Mouse (Mus musculus) heart, embryonic 12.5 days (tissue): ENCODE results near the gene Cux1. TPM values are rescaled to one million over a fixed set of nuclear protein-coding genes. Genes with fewer than 3 reads are reported as not detected.

ENCODE experiments used
- ATAC-seq: fragments of 200-750 bp; cut with Nextera tagmentation; 2 replicates; pipeline ENCODE4 v1.8.0; 2017; ENCODE audit warnings: moderate TSS enrichment, moderate library complexity; ENCODE audit not compliant: insufficient number of reproducible peaks, low FRiP score
- H3K27ac ChIP-seq: fragments of 300-500 bp; sonication (generic); 2 replicates; pipeline ENCODE4 v1.5.1; 2016; ENCODE audit warnings: mild to moderate bottlenecking, moderate library complexity; ENCODE audit not compliant: poor library complexity, severe bottlenecking
- H3K27me3 ChIP-seq: fragments of 300-500 bp; sonication (generic); replicated peaks from 2 replicates; pipeline ENCODE4 v1.6.1; 2016; ENCODE audit warnings: mild to moderate bottlenecking, moderate library complexity
- H3K36me3 ChIP-seq: fragments of 300-500 bp; sonication (generic); 2 replicates; pipeline ENCODE4 v1.6.1; 2016; ENCODE audit warnings: mild to moderate bottlenecking, moderate library complexity
- H3K4me1 ChIP-seq: fragments of 300-500 bp; sonication (generic); replicated peaks from 2 replicates; pipeline ENCODE4 v1.6.1; 2016; ENCODE audit warnings: mild to moderate bottlenecking
- H3K4me2 ChIP-seq: fragments of 300-500 bp; sonication (generic); 2 replicates; pipeline ENCODE4 v1.6.1; 2016; ENCODE audit warnings: mild to moderate bottlenecking, moderate library complexity
- H3K4me3 ChIP-seq: fragments of 300-500 bp; sonication (generic); 2 replicates; pipeline ENCODE4 v1.5.1; 2016; ENCODE audit warnings: mild to moderate bottlenecking
- H3K9ac ChIP-seq: fragments of 300-500 bp; sonication (generic); 2 replicates; pipeline ENCODE4 v1.6.1; 2016; ENCODE audit warnings: mild to moderate bottlenecking, moderate library complexity
- H3K9me3 ChIP-seq: fragments of 300-500 bp; sonication (generic); replicated peaks from 2 replicates; pipeline ENCODE4 v1.6.1; 2016; ENCODE audit warnings: mild to moderate bottlenecking, moderate library complexity
- WGBS: fragments of 180-500 bp; shearing (Covaris S2); methylation state at CpG from one replicate; pipeline ENCODE4 v1.1.7; 2016; 5-methylcytosine and 5-hydroxymethylcytosine counted together
- polyA plus RNA-seq: library from polyadenylated mRNA; unstranded; fragments of >200 nt; fragmentation: Nextera tagmentation; extraction: Ambion mirVana; gene quantifications from 2 replicates; pipeline ENCODE4 v1.2.1, GENCODE M21; 2016

Cux1 gene
- 81.0 and 85.4 TPM in 2 replicates for polyA plus RNA-seq

DNA sequence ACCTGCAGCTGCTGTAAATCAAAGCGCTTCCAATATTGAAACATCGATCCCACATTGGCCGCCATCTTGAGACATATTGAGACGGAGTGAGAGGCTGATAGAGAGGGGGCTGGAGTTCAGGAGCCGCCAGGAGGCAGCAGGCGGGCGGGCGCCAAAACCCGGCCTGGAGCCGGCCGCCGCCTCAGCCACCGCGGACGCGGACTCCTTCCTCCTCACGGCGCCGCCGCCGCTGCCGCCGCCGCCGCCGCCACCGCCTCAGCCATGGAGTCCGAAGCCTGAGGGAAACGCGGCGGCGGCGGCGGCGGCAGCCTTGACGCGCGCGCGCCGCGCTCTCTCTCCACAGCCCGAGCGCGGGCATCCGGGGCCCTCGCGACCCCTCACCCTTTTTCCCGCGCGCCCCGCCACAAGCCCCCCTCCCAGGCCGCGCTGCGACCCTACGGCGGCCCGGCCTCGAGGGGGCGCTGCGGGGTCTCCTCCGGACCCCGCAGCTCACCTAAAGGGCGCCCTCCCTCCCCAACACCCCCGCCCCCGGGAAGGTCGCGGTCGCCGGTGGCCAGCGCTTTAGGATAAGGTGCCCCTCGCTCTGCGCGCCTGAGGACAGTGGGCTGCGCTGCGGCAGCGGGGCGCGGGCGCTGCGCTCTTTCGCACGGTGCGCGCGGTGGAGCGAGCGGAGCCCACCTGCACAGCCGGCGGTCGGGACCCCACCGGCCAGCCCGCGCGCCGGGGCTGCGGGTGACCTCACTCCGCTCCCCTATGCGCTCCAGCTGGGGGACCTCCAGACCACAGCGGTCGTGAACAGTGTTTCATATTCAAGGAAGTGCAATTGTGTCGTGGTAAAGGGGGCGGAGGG, at the start of gene Cux1:
Gene Cux1, minus strand, starts transcription at position 315 of the 850 bp plus-strand sequence.
- peak within 1 kb of the TSS; percentile 93 for H3K27ac ChIP-seq
- H3K4me2 ChIP-seq: peak within 1 kb of the TSS; percentile 97
- ATAC-seq: peak; percentile 86

DNA sequence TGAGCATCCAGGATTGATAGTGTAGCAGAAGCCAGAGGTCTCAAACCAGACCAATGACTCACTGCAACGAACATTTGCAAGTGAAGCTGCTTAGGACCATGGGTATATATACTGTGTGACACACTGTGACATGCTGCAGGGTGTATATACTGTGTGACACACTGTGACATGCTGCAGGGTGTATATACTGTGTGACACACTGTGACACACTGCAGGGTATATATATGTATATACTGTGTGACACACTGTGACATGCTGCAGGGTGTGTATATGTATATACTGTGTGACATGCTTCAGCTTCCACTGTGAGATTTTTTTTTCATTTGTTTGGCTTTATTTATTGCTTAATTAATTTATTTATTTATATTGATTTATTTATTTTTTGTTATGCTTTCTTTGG, 45.1 kb upstream of the Cux1 start:
- H3K4me3 ChIP-seq: no peak overlapping the region
- H3K9me3 ChIP-seq: no peaks in the 10 kb centered on the region
- WGBS: 50% methylated on average over 1 of the region's 1 CpGs
- peaks cover 1% of the 10 kb centered on the region; the same call in 1 of the 2 replicates for H3K27me3 ChIP-seq
- H3K4me2 ChIP-seq: no peak overlapping the region
- H3K4me1 ChIP-seq: no peaks in the 10 kb centered on the region
- H3K27ac ChIP-seq: no peak overlapping the region
- H3K9ac ChIP-seq: no peak overlapping the region
- no peak for ATAC-seq
- no peaks in the 10 kb centered on the region for H3K36me3 ChIP-seq

More for the DNA sequence above, at the start of gene Cux1:
- Histone ChIP-seq H3K4me1 (peaks cover 18% of the 10 kb centered on the region), H3K27me3 (peaks cover 17% of the 10 kb centered on the region; the same call in 1 of the 2 replicates), H3K9me3 (no peaks in the 10 kb centered on the region), H3K9ac (peak within 1 kb of the TSS; percentile 93), H3K36me3 (no peaks in the 10 kb centered on the region), H3K4me3 (peak within 1 kb of the TSS; percentile 85)
- under 1% methylated on average over 69 of the region's 103 CpGs for whole genome bisulfite sequencing

GRCm38 (mm10) chr5:136608814-136609434, 41.6 kb upstream of the Cux1 start:
- Histone ChIP-seq H3K4me1 (no peaks in the 10 kb centered on the region), H3K27me3 (peaks cover 4% of the 10 kb centered on the region), H3K4me3 (no peak overlapping the region), H3K27ac (no peak overlapping the region), H3K4me2 (no peak overlapping the region), H3K9ac (no peak overlapping the region), H3K36me3 (no peaks in the 10 kb centered on the region), H3K9me3 (no peaks in the 10 kb centered on the region)
- ATAC-seq: no peak
- WGBS: 49% methylated on average over 6 of the region's 6 CpGs

DNA sequence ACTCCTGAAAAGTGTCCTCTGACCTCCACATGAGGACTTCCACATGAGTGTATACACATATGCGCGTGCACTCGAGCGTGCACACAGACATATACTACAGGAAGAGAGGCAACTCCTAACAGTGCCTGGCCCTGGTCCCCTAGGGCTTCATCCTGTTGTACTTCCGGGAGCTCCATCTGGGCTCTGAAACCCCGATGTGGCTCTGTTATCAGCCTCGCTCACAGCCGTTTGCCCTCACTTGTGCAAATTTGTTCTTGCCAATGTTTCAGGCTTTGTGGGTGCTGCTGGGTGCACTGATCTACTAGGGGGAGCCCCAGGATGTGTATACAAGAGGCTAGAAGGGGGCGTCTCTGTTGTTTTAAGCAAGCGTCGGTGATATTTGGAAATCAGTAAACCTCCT, 37.9 kb upstream of the Cux1 start:
- 68% methylated on average over 11 of the region's 11 CpGs for WGBS
- peaks cover 4% of the 10 kb centered on the region for H3K27me3 ChIP-seq
- no peak for ATAC-seq
- no peak overlapping the region for H3K27ac ChIP-seq
- no peaks in the 10 kb centered on the region for H3K4me1 ChIP-seq
- no peak overlapping the region for H3K4me3 ChIP-seq
- no peaks in the 10 kb centered on the region for H3K36me3 ChIP-seq
- no peak overlapping the region for H3K4me2 ChIP-seq
- H3K9ac ChIP-seq: no peak overlapping the region
- no peaks in the 10 kb centered on the region for H3K9me3 ChIP-seq

GRCm38 (mm10) chr5:136603176-136603964, 36.1 kb upstream of the Cux1 start:
- H3K9me3 ChIP-seq: no peaks in the 10 kb centered on the region
- no peaks in the 10 kb centered on the region for H3K36me3 ChIP-seq
- H3K27ac ChIP-seq: no peak overlapping the region
- no peak overlapping the region for H3K9ac ChIP-seq
- H3K4me3 ChIP-seq: no peak overlapping the region
- WGBS: 74% methylated on average over 13 of the region's 13 CpGs
- no peak for ATAC-seq
- no peak overlapping the region for H3K4me2 ChIP-seq
- H3K4me1 ChIP-seq: no peaks in the 10 kb centered on the region
- H3K27me3 ChIP-seq: peaks cover 4% of the 10 kb centered on the region

- ATAC-seq: no peak
Measured at GRCm38 (mm10) chr5:136600511-136600910, 33.2 kb upstream of the Cux1 start.

DNA sequence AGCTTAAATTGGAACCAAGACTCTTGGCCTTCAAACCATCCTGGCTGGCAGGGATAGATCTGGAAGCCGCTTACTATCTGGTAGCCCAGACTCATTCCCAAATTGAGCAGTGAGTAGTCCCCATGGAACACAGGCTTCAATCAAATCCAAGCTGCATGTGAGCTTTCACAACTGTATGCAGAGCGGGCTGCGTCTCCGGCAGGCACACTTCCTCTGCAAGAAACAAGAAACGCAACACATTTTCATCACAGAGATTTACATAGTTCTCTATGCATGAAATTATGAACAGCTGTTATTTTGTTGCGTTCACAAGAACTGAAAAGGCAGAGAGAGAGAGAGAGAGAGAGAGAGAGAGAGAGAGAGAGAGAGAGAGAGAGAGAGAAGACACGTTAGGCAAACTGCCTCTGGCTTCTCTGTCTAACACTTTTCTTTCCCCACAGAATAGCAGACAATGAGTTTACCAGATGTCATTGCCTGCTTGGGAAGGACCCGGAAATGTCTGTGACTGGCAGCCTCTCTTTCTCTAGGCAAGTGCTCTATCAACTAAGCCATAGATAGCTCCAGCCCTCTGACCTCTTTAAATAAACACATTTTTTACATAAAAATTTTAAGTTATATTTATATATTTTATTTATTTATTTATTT, 27.7 kb upstream of the Cux1 start:
- Histone ChIP-seq H3K27me3 (no peaks in the 10 kb centered on the region), H3K4me1 (no peaks in the 10 kb centered on the region), H3K36me3 (no peaks in the 10 kb centered on the region), H3K9ac (no peak overlapping the region), H3K4me2 (no peak overlapping the region), H3K9me3 (no peaks in the 10 kb centered on the region), H3K27ac (no peak overlapping the region), H3K4me3 (no peak overlapping the region)
- 66% methylated on average over 8 of the region's 8 CpGs for WGBS
- no peak for ATAC-seq

More at GRCm38 (mm10) chr5:136600511-136600910, 33.2 kb upstream of the Cux1 start:
- Histone ChIP-seq H3K9ac (no peak overlapping the region), H3K27me3 (peaks cover 4% of the 10 kb centered on the region), H3K9me3 (no peaks in the 10 kb centered on the region), H3K4me1 (no peaks in the 10 kb centered on the region), H3K36me3 (no peaks in the 10 kb centered on the region), H3K4me3 (no peak overlapping the region), H3K4me2 (no peak overlapping the region), H3K27ac (no peak overlapping the region)
- WGBS: 66% methylated on average over 5 of the region's 5 CpGs

- no peak overlapping the region for H3K27ac ChIP-seq
- H3K9ac ChIP-seq: no peak overlapping the region
- no peak overlapping the region for H3K4me3 ChIP-seq
- peaks cover 3% of the 10 kb centered on the region; the same call in 1 of the 2 replicates for H3K4me1 ChIP-seq
- WGBS: 53% methylated on average over 8 of the region's 8 CpGs
- no peak overlapping the region for H3K4me2 ChIP-seq
- ATAC-seq: no peak
- H3K36me3 ChIP-seq: no peaks in the 10 kb centered on the region
- no peaks in the 10 kb centered on the region for H3K9me3 ChIP-seq
- no peaks in the 10 kb centered on the region for H3K27me3 ChIP-seq
Measured at GRCm38 (mm10) chr5:136591816-136592499, 24.7 kb upstream of the Cux1 start.

DNA sequence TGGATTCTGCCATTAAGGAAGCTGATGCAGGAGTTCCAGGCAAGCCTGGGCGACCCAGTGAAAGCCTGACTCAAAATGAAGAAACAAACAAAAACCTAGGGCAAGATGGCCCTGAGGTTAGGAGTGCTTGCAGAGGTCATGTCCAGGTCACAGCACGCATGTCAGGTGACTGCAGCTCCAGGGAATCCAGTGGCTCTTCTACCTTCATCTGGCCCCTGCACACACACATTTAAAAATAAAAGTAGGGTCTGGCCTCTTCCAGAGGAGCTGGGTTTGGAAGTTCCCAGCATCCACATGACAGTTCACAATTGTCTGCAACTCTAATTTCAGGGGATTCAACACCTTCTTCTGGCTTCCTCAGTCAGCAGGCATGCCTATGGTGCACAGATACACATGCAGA, 21.7 kb upstream of the Cux1 start:
- Histone ChIP-seq H3K9me3 (no peaks in the 10 kb centered on the region), H3K4me1 (peaks cover 3% of the 10 kb centered on the region; the same call in 1 of the 2 replicates), H3K9ac (no peak overlapping the region), H3K36me3 (no peaks in the 10 kb centered on the region), H3K27ac (no peak overlapping the region), H3K4me3 (no peak overlapping the region), H3K27me3 (no peaks in the 10 kb centered on the region), H3K4me2 (no peak overlapping the region)
- 60% methylated on average over 2 of the region's 2 CpGs for whole genome bisulfite sequencing
- no peak for ATAC-seq

DNA sequence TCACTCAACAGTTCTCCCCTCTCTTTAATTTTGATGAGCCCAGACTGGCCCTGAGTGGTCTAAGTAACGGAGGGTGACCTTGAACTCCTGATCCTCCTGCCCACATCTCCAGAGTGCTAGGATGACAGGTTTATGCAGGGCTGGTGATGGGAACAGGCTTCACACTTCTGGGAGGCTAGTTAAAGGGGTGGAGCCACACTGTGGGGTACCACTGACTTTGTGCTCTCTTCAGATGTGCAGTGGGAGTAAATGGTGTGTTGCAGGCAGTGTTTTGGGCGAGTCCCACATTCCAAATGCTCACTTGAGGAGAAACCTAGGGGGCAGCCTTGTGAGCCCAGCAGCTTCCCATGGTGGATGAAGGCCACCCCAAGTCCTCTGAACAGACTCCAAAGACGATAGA, 21.2 kb upstream of the Cux1 start:
- H3K27me3 ChIP-seq: no peaks in the 10 kb centered on the region
- 60% methylated on average over 3 of the region's 3 CpGs for WGBS
- H3K9me3 ChIP-seq: no peaks in the 10 kb centered on the region
- H3K27ac ChIP-seq: no peak overlapping the region
- no peak for ATAC-seq
- H3K4me2 ChIP-seq: no peak overlapping the region
- H3K4me1 ChIP-seq: peaks cover 3% of the 10 kb centered on the region; the same call in 1 of the 2 replicates
- no peaks in the 10 kb centered on the region for H3K36me3 ChIP-seq
- H3K9ac ChIP-seq: no peak overlapping the region
- H3K4me3 ChIP-seq: no peak overlapping the region
